Mouse (Mus musculus) spleen, adult 2 months (tissue): ENCODE results near the gene Olfr212.

Experiments
- CTCF ChIP-seq: fragments of 200-500 bp; IDR thresholded peaks from 2 replicates; pipeline ENCODE4 v1.5.1; 2011; ENCODE audit warnings: mild to moderate bottlenecking, inconsistent platforms; ENCODE audit not compliant: insufficient read depth, insufficient read length, insufficient replicate concordance; ENCODE audit errors: extremely low read depth
- POLR2A ChIP-seq: fragments of 200-500 bp; IDR thresholded peaks from 2 replicates; pipeline ENCODE4 v1.6.1; 2011; ENCODE audit warnings: low read depth, low read length, inconsistent platforms

DNA sequence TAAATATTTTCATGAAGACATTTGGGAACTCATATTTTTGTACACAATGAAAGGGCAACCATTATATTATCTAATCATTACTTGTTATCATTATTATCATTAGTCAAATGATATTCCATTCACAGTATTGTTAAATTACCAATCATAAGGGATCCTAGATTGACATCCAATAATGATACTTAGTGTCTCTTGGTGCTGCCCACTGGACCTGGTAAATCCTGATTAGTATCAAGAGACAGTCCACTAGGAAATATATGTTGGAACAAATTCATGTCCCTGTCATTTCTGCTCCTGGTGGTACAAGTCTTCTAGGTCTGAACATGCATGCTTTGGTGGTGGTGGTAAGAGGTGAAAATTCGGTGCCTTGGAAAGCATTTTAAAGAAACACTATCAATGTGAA, 31.8 kb downstream of the Olfr212 start, which contains the start of gene Olfr213:
- TF ChIP-seq CTCF (no peak), POLR2A (no peak)
